Mouse (Mus musculus) forebrain, embryonic 11.5 days (tissue): ENCODE measurements around the gene Dclre1b. TPM values are rescaled to one million over a fixed set of nuclear protein-coding genes. Genes with fewer than 3 reads are reported as not detected.

Experiments used
- ATAC-seq: fragments of 200-750 bp; cut with Nextera tagmentation; replicated peaks from 2 replicates; pipeline ENCODE4 v1.8.0; 2017; ENCODE audit warnings: moderate TSS enrichment; ENCODE audit not compliant: low FRiP score
- DNase-seq: peaks from one replicate; pipeline ENCODE4 v3.0.0-alpha.2; 2017; ENCODE audit warnings: low spot score
- H3K27ac ChIP-seq: fragments of 300-500 bp; sonication (generic); 2 replicates; pipeline ENCODE4 v1.5.1; 2014; ENCODE audit warnings: low read depth, low read length
- H3K27me3 ChIP-seq: fragments of 300-500 bp; sonication (generic); 2 replicates; pipeline ENCODE4 v1.6.1; 2014; ENCODE audit warnings: mild to moderate bottlenecking, low read length, mixed read lengths; ENCODE audit not compliant: control insufficient read depth, insufficient read depth
- H3K36me3 ChIP-seq: fragments of 300-500 bp; sonication (generic); 2 replicates; pipeline ENCODE4 v1.6.1; 2014; ENCODE audit warnings: mild to moderate bottlenecking, low read length, moderate library complexity, mixed read lengths; ENCODE audit not compliant: control insufficient read depth, insufficient read depth
- H3K4me1 ChIP-seq: fragments of 300-500 bp; sonication (generic); replicated peaks from 2 replicates; pipeline ENCODE4 v1.6.1; 2014; ENCODE audit warnings: low read length, mixed read lengths; ENCODE audit not compliant: control insufficient read depth, insufficient read depth
- H3K4me2 ChIP-seq: fragments of 300-500 bp; sonication (generic); 2 replicates; pipeline ENCODE4 v1.6.1; 2014; ENCODE audit warnings: low read depth, mild to moderate bottlenecking, low read length, moderate library complexity, mixed read lengths; ENCODE audit not compliant: severe bottlenecking
- H3K4me3 ChIP-seq: fragments of 300-500 bp; sonication (generic); 2 replicates; pipeline ENCODE4 v1.5.1; 2014; ENCODE audit warnings: low read depth, low read length
- H3K9ac ChIP-seq: fragments of 300-500 bp; sonication (generic); 2 replicates; pipeline ENCODE4 v1.6.1; 2014; ENCODE audit warnings: low read length
- H3K9me3 ChIP-seq: fragments of 300-500 bp; sonication (generic); 2 replicates; pipeline ENCODE4 v1.6.1; 2016; ENCODE audit warnings: low read length, mixed read lengths; ENCODE audit not compliant: control insufficient read depth
- WGBS: fragments of 180-500 bp; shearing (Covaris S2); extraction: QIAGEN DNeasy Blood & Tissue Kit; methylation state at CpG from one replicate; pipeline ENCODE4 v1.1.7; 2014; 5-methylcytosine and 5-hydroxymethylcytosine counted together
- polyA plus RNA-seq: library from polyadenylated mRNA; unstranded; fragments of >200 nt; fragmentation: Nextera tagmentation; extraction: Ambion mirVana; gene quantifications from 2 replicates; pipeline ENCODE4 v1.2.1, GENCODE M21; 2014

The Dclre1b gene
- polyA plus RNA-seq, 1 experiment from 2014 or later: 39.3 TPM

GRCm38 (mm10) chr3:103772846-103773245 is 36.4 kb downstream of the Dclre1b start:
- WGBS: 84% methylated on average over 4 of the region's 4 CpGs
- H3K9me3 ChIP-seq: no peaks in the 10 kb centered on the region
- DNase-seq (no peak), ATAC-seq (no peak)
- no peak overlapping the region for H3K4me2 ChIP-seq
- H3K27me3 ChIP-seq: no peaks in the 10 kb centered on the region
- H3K4me3 ChIP-seq: no peak overlapping the region
- no peaks in the 10 kb centered on the region for H3K4me1 ChIP-seq
- H3K9ac ChIP-seq: no peak overlapping the region
- H3K27ac ChIP-seq: no peak overlapping the region
- H3K36me3 ChIP-seq: no peaks in the 10 kb centered on the region; the same call in 1 of the 2 replicates

- H3K27me3 ChIP-seq: no peaks in the 10 kb centered on the region
- no peak for DNase-seq
- no peak for ATAC-seq
- no peak overlapping the region for H3K9ac ChIP-seq
- H3K4me2 ChIP-seq: no peak overlapping the region
- 84% methylated on average over 9 of the region's 9 CpGs for WGBS
- H3K27ac ChIP-seq: no peak overlapping the region
- H3K36me3 ChIP-seq: no peaks in the 10 kb centered on the region; the same call in 1 of the 2 replicates
- no peaks in the 10 kb centered on the region for H3K4me1 ChIP-seq
- no peak overlapping the region for H3K4me3 ChIP-seq
- no peaks in the 10 kb centered on the region for H3K9me3 ChIP-seq
These were observed 37.6 kb downstream of the Dclre1b start for GRCm38 (mm10) chr3:103771531-103772130.

DNA sequence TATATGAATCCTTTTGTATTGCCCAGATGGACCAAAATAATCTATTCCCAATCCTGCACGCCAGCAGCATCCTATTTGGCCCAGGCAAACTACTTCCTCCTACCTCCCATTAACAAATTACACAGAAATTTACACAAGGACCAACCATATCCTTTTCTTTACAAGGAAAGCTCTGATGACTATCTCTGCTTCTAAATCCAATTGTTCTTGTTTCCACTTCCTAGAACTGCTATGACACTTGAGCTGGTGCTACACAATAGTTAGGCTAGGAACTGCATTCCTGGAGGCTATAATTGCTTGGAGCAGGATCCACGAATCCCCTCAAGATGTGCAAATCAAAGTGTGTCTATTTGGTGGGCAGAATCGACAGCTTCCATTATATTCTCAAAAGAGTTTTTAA is 42.5 kb downstream of the Dclre1b start:
- no peak overlapping the region for H3K27ac ChIP-seq
- 74% methylated on average over 3 of the region's 3 CpGs for WGBS

GRCm38 (mm10) chr3:103759261-103759970 is 49.8 kb downstream of the Dclre1b start:
- WGBS: 94% methylated on average over 5 of the region's 5 CpGs
- Histone ChIP-seq H3K9me3 (no peaks in the 10 kb centered on the region), H3K36me3 (peaks cover 3% of the 10 kb centered on the region), H3K4me2 (no peak overlapping the region), H3K9ac (no peak overlapping the region), H3K4me3 (no peak overlapping the region), H3K4me1 (no peaks in the 10 kb centered on the region), H3K27me3 (no peaks in the 10 kb centered on the region), H3K27ac (no peak overlapping the region)
- ATAC-seq (no peak), DNase-seq (no peak)

More for the DNA sequence above, 42.5 kb downstream of the Dclre1b start:
- no peaks in the 10 kb centered on the region for H3K9me3 ChIP-seq
- H3K4me2 ChIP-seq: no peak overlapping the region
- no peak overlapping the region for H3K9ac ChIP-seq
- no peaks in the 10 kb centered on the region for H3K27me3 ChIP-seq
- no peaks in the 10 kb centered on the region for H3K4me1 ChIP-seq
- no peak for DNase-seq
- no peak for ATAC-seq
- H3K36me3 ChIP-seq: no peaks in the 10 kb centered on the region
- H3K4me3 ChIP-seq: no peak overlapping the region

GRCm38 (mm10) chr3:103758456-103758855 is 50.8 kb downstream of the Dclre1b start:
- Histone ChIP-seq H3K4me3 (no peak overlapping the region), H3K36me3 (peaks cover 3% of the 10 kb centered on the region), H3K4me2 (no peak overlapping the region), H3K9ac (no peak overlapping the region), H3K4me1 (no peaks in the 10 kb centered on the region), H3K9me3 (no peaks in the 10 kb centered on the region), H3K27me3 (no peaks in the 10 kb centered on the region), H3K27ac (no peak overlapping the region)
- ATAC-seq: no peak
- WGBS: 89% methylated on average over 7 of the region's 7 CpGs
- no peak for DNase-seq

GRCm38 (mm10) chr3:103756920-103757319 is 52.3 kb downstream of the Dclre1b start:
- no peak overlapping the region for H3K27ac ChIP-seq
- no peak overlapping the region for H3K9ac ChIP-seq
- WGBS: 97% methylated on average over 2 of the region's 2 CpGs
- peaks cover 3% of the 10 kb centered on the region for H3K36me3 ChIP-seq
- H3K4me3 ChIP-seq: no peak overlapping the region
- no peak for ATAC-seq
- H3K4me1 ChIP-seq: no peaks in the 10 kb centered on the region
- H3K9me3 ChIP-seq: no peaks in the 10 kb centered on the region
- H3K4me2 ChIP-seq: no peak overlapping the region
- H3K27me3 ChIP-seq: no peaks in the 10 kb centered on the region
- no peak for DNase-seq

DNA sequence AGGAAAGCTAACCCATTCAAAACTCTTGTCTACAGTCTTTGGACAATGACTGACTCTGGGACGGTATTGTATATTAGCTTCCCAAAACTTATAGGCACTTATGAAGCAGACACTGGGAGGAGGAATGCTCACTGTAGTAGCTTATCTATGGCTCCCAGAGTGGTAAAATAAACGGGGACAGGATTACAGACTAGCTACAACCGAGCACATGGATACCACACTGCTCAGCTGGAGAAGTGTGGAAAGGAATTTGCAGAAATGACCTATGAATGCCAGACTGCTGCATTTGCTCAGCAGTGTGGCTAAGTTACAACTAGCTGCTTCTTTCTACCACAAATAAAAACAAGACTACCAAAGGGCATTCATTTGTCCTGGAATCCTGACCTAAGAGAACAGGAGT is 53.9 kb downstream of the Dclre1b start:
- Histone ChIP-seq H3K36me3 (peaks cover 3% of the 10 kb centered on the region), H3K4me2 (no peak overlapping the region), H3K4me3 (no peak overlapping the region), H3K9me3 (no peaks in the 10 kb centered on the region), H3K9ac (no peak overlapping the region), H3K27me3 (no peaks in the 10 kb centered on the region), H3K4me1 (no peaks in the 10 kb centered on the region), H3K27ac (no peak overlapping the region)
- ATAC-seq (no peak), DNase-seq (no peak)
- WGBS: 84% methylated on average over 3 of the region's 3 CpGs

DNA sequence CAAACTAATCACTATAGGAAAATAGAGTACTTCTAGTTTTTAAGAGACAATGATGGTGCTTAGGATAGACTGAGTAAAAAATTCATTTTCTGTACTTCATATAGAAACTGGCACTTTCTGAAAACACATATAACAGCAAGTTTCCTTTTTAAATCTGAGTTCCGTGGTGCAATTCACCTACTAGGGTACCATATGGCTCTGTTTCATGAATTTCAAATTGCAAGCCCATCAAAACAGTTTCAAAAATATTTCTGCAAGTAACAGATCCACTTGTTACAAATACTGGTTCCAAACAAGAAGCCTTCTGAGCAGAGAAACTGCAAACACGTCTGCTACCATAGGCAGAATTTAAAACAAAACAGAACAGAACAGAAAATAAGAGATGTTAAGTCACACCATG is 57.7 kb downstream of the Dclre1b start:
- no peak for DNase-seq
- Histone ChIP-seq H3K27ac (no peak overlapping the region), H3K36me3 (peaks cover 3% of the 10 kb centered on the region), H3K4me1 (no peaks in the 10 kb centered on the region), H3K27me3 (no peaks in the 10 kb centered on the region), H3K4me2 (no peak overlapping the region), H3K9ac (no peak overlapping the region), H3K4me3 (no peak overlapping the region), H3K9me3 (no peaks in the 10 kb centered on the region)
- ATAC-seq: no peak
- WGBS: 86% methylated on average over 2 of the region's 2 CpGs
